Mouse (Mus musculus) G1E (cell line): ENCODE data around the gene Mta3. TPM values are rescaled to one million over a fixed set of nuclear protein-coding genes. Genes with fewer than 3 reads are reported as not detected.

Experiments used
- ATAC-seq: 2 replicates; pipeline ENCODE4 v1.8.0; 2016; ENCODE audit warnings: mild to moderate bottlenecking; ENCODE audit not compliant: insufficient number of reproducible peaks, poor library complexity, low FRiP score, severe bottlenecking; ENCODE audit errors: extremely low read depth
- DNase-seq: peaks from one replicate; pipeline ENCODE4 v3.0.0; 2012; ENCODE audit warnings: low spot score
- H3K27me3 ChIP-seq: 2 replicates; pipeline ENCODE4 v1.6.1; 2012; ENCODE audit warnings: mild to moderate bottlenecking, low read length, inconsistent platforms; ENCODE audit not compliant: insufficient read depth
- H3K36me3 ChIP-seq: replicated peaks from 2 replicates; pipeline ENCODE3; 2012; ENCODE audit warnings: mild to moderate bottlenecking, inconsistent platforms
- H3K4me1 ChIP-seq: 2 replicates; pipeline ENCODE4 v1.6.1; 2012; ENCODE audit warnings: low read depth, low read length, inconsistent platforms, mixed read lengths; ENCODE audit not compliant: insufficient read depth
- H3K4me3 ChIP-seq: 2 replicates; pipeline ENCODE4 v1.5.1; 2012; ENCODE audit warnings: low read depth, mild to moderate bottlenecking, inconsistent platforms, low read length, moderate library complexity, mixed read lengths
- H3K9me3 ChIP-seq: replicated peaks from 2 replicates; pipeline ENCODE4 v1.6.1; 2012; ENCODE audit warnings: inconsistent platforms
- CTCF ChIP-seq: IDR thresholded peaks from 2 replicates; pipeline ENCODE4 v1.5.1; 2012; ENCODE audit warnings: low read depth, low read length, inconsistent platforms, mixed read lengths
- GATA1 ChIP-seq: IDR thresholded peaks from 2 replicates; pipeline ENCODE4 v1.6.1; 2012; ENCODE audit warnings: borderline replicate concordance, low read length, inconsistent platforms, mixed read lengths
- GATA2 ChIP-seq: IDR thresholded peaks from 2 replicates; pipeline ENCODE4 v1.6.1; 2012; ENCODE audit warnings: low read depth, low read length, inconsistent platforms, borderline replicate concordance
- POLR2AphosphoS5 ChIP-seq: IDR thresholded peaks from 2 replicates; pipeline ENCODE4 v1.6.1; 2012; ENCODE audit warnings: low read depth, low read length, inconsistent platforms; ENCODE audit not compliant: insufficient replicate concordance
- TAL1 ChIP-seq: conservative IDR thresholded peaks from 2 replicates; pipeline ENCODE4 v1.6.1; 2012; ENCODE audit warnings: low read depth, low read length, inconsistent platforms, mixed read lengths
- polyA plus RNA-seq: library from polyadenylated mRNA; stranded (reverse); fragments of >175 nt; gene quantifications from 2 replicates; pipeline ENCODE4 v1.2.3, GENCODE M21; 2012
- total RNA-seq, 2 experiments: library from RNA; stranded (forward) in 1 of 2; stranded (reverse) in 1 of 2; fragments of 200-1000 nt in 1 of 2; fragments of >200 nt in 1 of 2; fragmentation: Nextera tagmentation in 1 of 2; gene quantifications; 2 replicates each; pipeline ENCODE4 v1.2.3; 2014 to 2017

The Mta3 gene
- total and polyA plus RNA-seq, 3 experiments: 33.7 to 169 (median 126) TPM

- DNase-seq: no peak
- H3K4me3 ChIP-seq: no peak overlapping the region
- peaks cover 3% of the 10 kb centered on the region; the same call in 1 of the 2 replicates for H3K9me3 ChIP-seq
- no peak for ATAC-seq
- peaks cover 73% of the 10 kb centered on the region for H3K36me3 ChIP-seq
- TF ChIP-seq POLR2AphosphoS5: no peak
- no peak for TF ChIP-seq CTCF
- no peak for TF ChIP-seq GATA1
- TF ChIP-seq TAL1: no peak
- TF ChIP-seq GATA2: no peak
- no peaks in the 10 kb centered on the region for H3K27me3 ChIP-seq
- H3K4me1 ChIP-seq: peaks cover 13% of the 10 kb centered on the region
Observed at GRCm38 (mm10) chr17:83744231-83744824, 38.4 kb downstream of the Mta3 start.

GRCm38 (mm10) chr17:83747405-83748160 lies 41.6 kb downstream of the Mta3 start:
- Histone ChIP-seq H3K9me3 (peaks cover 3% of the 10 kb centered on the region; the same call in 1 of the 2 replicates), H3K27me3 (no peaks in the 10 kb centered on the region), H3K36me3 (peaks cover 67% of the 10 kb centered on the region), H3K4me1 (peaks cover 20% of the 10 kb centered on the region), H3K4me3 (no peak overlapping the region)
- ATAC-seq: no peak
- no peak for DNase-seq
- no peak for TF ChIP-seq GATA1
- no peak for TF ChIP-seq GATA2
- TF ChIP-seq POLR2AphosphoS5: no peak
- TF ChIP-seq CTCF: no peak
- TF ChIP-seq TAL1: no peak

- H3K36me3 ChIP-seq: peaks cover 69% of the 10 kb centered on the region
- TF ChIP-seq GATA1 (no peak), POLR2AphosphoS5 (no peak), TAL1 (no peak), CTCF (no peak)
- no peak overlapping the region for H3K4me3 ChIP-seq
- no peak for ATAC-seq
- DNase-seq: no peak
- H3K9me3 ChIP-seq: no peaks in the 10 kb centered on the region
- no peaks in the 10 kb centered on the region for H3K27me3 ChIP-seq
- peaks cover 20% of the 10 kb centered on the region for H3K4me1 ChIP-seq
Observed at GRCm38 (mm10) chr17:83750216-83750950, 44.4 kb downstream of the Mta3 start.

GRCm38 (mm10) chr17:83753112-83753899 lies 47.3 kb downstream of the Mta3 start:
- Histone ChIP-seq H3K9me3 (no peaks in the 10 kb centered on the region), H3K36me3 (peaks cover 75% of the 10 kb centered on the region), H3K4me1 (peaks cover 7% of the 10 kb centered on the region), H3K27me3 (no peaks in the 10 kb centered on the region), H3K4me3 (no peak overlapping the region)
- no peak for TF ChIP-seq GATA1
- TF ChIP-seq TAL1: no peak
- TF ChIP-seq POLR2AphosphoS5: no peak
- no peak for TF ChIP-seq GATA2
- TF ChIP-seq CTCF: no peak
- DNase-seq (no peak), ATAC-seq (no peak)

- TF ChIP-seq GATA1: no peak
- no peak for TF ChIP-seq POLR2AphosphoS5
- TF ChIP-seq CTCF: no peak
- ATAC-seq (no peak), DNase-seq (no peak)
- Histone ChIP-seq H3K36me3 (peaks cover 83% of the 10 kb centered on the region), H3K27me3 (no peaks in the 10 kb centered on the region), H3K4me1 (peaks cover 5% of the 10 kb centered on the region; the same call in 1 of the 2 replicates), H3K9me3 (no peaks in the 10 kb centered on the region; the same call in 1 of the 2 replicates), H3K4me3 (no peak overlapping the region)
Observed at GRCm38 (mm10) chr17:83758096-83758495, 52.1 kb downstream of the Mta3 start.

GRCm38 (mm10) chr17:83759547-83759946 lies 53.6 kb downstream of the Mta3 start:
- no peak overlapping the region for H3K4me3 ChIP-seq
- no peak for ATAC-seq
- no peak for DNase-seq
- peaks cover 81% of the 10 kb centered on the region for H3K36me3 ChIP-seq
- no peak for TF ChIP-seq CTCF
- no peak for TF ChIP-seq POLR2AphosphoS5
- no peak for TF ChIP-seq GATA2
- no peak for TF ChIP-seq TAL1
- TF ChIP-seq GATA1: no peak
- H3K27me3 ChIP-seq: no peaks in the 10 kb centered on the region
- H3K4me1 ChIP-seq: peaks cover 5% of the 10 kb centered on the region; the same call in 1 of the 2 replicates
- H3K9me3 ChIP-seq: no peaks in the 10 kb centered on the region; the same call in 1 of the 2 replicates
